Mouse (Mus musculus) hindbrain, postnatal 0 days (tissue): Measurements from ENCODE around the gene Fgfr2. TPM values are rescaled to one million over a fixed set of nuclear protein-coding genes. Genes with fewer than 3 reads are reported as not detected.

Experiments used
- ATAC-seq: fragments of 200-750 bp; cut with Nextera tagmentation; 2 replicates; pipeline ENCODE4 v1.8.0; 2017; ENCODE audit warnings: mild to moderate bottlenecking, moderate TSS enrichment, moderate library complexity
- DNase-seq: peaks from one replicate; pipeline ENCODE4 v3.0.0-alpha.2; 2015; ENCODE audit warnings: low spot score
- H3K27ac ChIP-seq: fragments of 300-500 bp; sonication (generic); 2 replicates; pipeline ENCODE4 v1.5.1; 2014; ENCODE audit warnings: mild to moderate bottlenecking
- H3K27me3 ChIP-seq: fragments of 300-500 bp; sonication (generic); 2 replicates; pipeline ENCODE4 v1.6.1; 2014; ENCODE audit warnings: low read length, mixed read lengths; ENCODE audit not compliant: insufficient read depth
- H3K36me3 ChIP-seq: fragments of 300-500 bp; sonication (generic); 2 replicates; pipeline ENCODE4 v1.6.1; 2014; ENCODE audit warnings: low read length, mixed read lengths; ENCODE audit not compliant: insufficient read depth
- H3K4me1 ChIP-seq: fragments of 300-500 bp; sonication (generic); 2 replicates; pipeline ENCODE4 v1.6.1; 2014; ENCODE audit warnings: antibody characterized with exemption, low read length, mixed read lengths; ENCODE audit not compliant: insufficient read depth
- H3K4me2 ChIP-seq: fragments of 300-500 bp; sonication (generic); 2 replicates; pipeline ENCODE4 v1.6.1; 2014; ENCODE audit warnings: low read depth, mild to moderate bottlenecking, low read length, moderate library complexity, mixed read lengths
- H3K4me3 ChIP-seq: fragments of 300-500 bp; sonication (generic); 2 replicates; pipeline ENCODE4 v1.5.1; 2014; ENCODE audit warnings: low read length
- H3K9ac ChIP-seq: fragments of 300-500 bp; sonication (generic); replicated peaks from 2 replicates; pipeline ENCODE4 v1.6.1; 2014; ENCODE audit warnings: mild to moderate bottlenecking, low read length, moderate library complexity, mixed read lengths
- H3K9me3 ChIP-seq: fragments of 300-500 bp; sonication (generic); 2 replicates; pipeline ENCODE4 v1.6.1; 2016; ENCODE audit warnings: low read length, mixed read lengths
- CTCF ChIP-seq: IDR thresholded peaks from 2 replicates; pipeline ENCODE4 v1.5.1; 2016; ENCODE audit warnings: antibody characterized with exemption, control low read depth, low read depth
- WGBS: fragments of 180-500 bp; shearing (Covaris S2); extraction: QIAGEN DNeasy Blood & Tissue Kit; methylation state at CpG from one replicate; pipeline ENCODE4 v1.1.7; 2014; 5-methylcytosine and 5-hydroxymethylcytosine counted together
- polyA plus RNA-seq: library from polyadenylated mRNA; unstranded; fragments of >200 nt; fragmentation: Nextera tagmentation; extraction: Ambion mirVana; gene quantifications from 2 replicates; pipeline ENCODE4 v1.2.1, GENCODE M21; 2015
- total RNA-seq: library from RNA; depleted of rRNA; stranded (reverse); fragments of >200 nt; gene quantifications from 2 replicates; pipeline ENCODE4 v1.2.3, GENCODE M21; 2014

The Fgfr2 gene
- total and polyA plus RNA-seq, 2 experiments from 2014 or later: 17.3 to 49.0 TPM

DNA sequence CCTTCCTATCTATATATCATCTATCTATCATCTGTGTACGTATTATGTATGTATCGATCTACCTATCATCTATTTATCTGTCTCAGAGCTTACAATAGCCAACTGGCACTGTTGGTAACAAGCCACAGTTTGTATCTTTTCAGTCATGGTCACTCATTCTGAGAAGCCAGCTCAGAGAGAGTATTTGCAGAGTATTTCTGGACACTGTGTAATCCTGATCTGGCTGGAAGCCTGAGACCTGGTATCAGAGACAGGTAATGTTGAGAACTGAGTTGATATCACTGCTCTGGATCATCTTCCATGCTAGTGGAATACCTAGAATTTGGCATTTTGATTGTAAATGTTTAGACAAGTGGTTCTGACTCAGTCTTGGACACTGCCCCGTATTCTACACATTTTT lies 2492.2 kb downstream of the Fgfr2 start:
- WGBS: 88% methylated on average over 3 of the region's 3 CpGs
- Histone ChIP-seq H3K36me3 (no peaks in the 10 kb centered on the region), H3K9me3 (no peaks in the 10 kb centered on the region), H3K9ac (no peak overlapping the region), H3K4me3 (no peak overlapping the region), H3K4me2 (no peak overlapping the region), H3K27ac (no peak overlapping the region), H3K27me3 (no peaks in the 10 kb centered on the region), H3K4me1 (no peaks in the 10 kb centered on the region)
- ATAC-seq (no peak), DNase-seq (no peak)
- TF ChIP-seq CTCF: no peak

DNA sequence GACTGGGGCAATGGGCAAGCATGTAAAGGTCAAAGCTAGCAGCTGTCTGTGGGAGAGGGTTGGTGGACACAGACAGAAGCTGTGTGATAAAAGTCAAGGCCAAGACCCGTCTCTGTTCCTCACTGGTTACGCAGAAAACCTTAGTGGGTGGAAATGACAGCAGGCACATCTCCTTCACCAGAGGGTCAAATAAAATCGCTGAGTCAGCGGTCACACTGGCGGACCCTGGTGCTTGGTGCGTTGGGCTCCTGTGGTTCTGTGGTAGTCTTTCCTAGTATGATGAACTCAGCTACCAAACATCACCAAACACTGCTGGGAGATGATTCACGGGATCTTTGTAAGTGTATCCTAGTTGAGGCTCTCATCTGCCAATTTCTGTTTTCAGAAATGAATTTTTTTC lies 2493.2 kb downstream of the Fgfr2 start:
- H3K4me3 ChIP-seq: no peak overlapping the region
- 93% methylated on average over 7 of the region's 7 CpGs for WGBS
- no peak overlapping the region for H3K9ac ChIP-seq
- DNase-seq (no peak), ATAC-seq (no peak)
- TF ChIP-seq CTCF: no peak
- no peaks in the 10 kb centered on the region for H3K4me1 ChIP-seq
- H3K9me3 ChIP-seq: no peaks in the 10 kb centered on the region
- no peak overlapping the region for H3K4me2 ChIP-seq
- H3K36me3 ChIP-seq: no peaks in the 10 kb centered on the region
- no peak overlapping the region for H3K27ac ChIP-seq
- H3K27me3 ChIP-seq: no peaks in the 10 kb centered on the region

DNA sequence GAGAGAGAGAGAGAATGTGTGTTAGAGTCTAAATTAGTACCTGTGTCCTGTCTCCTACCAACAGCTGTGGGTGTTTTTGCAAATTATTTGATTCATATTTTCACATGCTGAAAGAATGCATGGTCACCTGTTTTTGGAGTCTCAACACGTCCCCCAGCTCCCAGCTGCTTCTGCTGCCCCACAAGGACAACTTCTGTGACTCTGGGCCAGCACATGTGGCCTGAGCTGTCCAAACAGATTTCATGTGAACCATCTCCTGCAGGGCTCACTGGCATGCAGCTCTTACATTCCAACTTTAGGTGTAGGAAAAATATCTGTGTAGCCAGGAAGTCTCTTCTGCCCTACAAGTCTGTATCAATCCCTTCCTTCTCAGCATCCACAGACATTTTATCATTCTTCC lies 2494.5 kb downstream of the Fgfr2 start:
- Histone ChIP-seq H3K27me3 (no peaks in the 10 kb centered on the region), H3K9ac (no peak overlapping the region), H3K4me1 (no peaks in the 10 kb centered on the region), H3K9me3 (no peaks in the 10 kb centered on the region), H3K4me2 (no peak overlapping the region), H3K36me3 (no peaks in the 10 kb centered on the region), H3K27ac (no peak overlapping the region), H3K4me3 (no peak overlapping the region)
- ATAC-seq (no peak), DNase-seq (no peak)
- no peak for TF ChIP-seq CTCF
- WGBS: 69% methylated on average over 1 of the region's 1 CpGs

DNA sequence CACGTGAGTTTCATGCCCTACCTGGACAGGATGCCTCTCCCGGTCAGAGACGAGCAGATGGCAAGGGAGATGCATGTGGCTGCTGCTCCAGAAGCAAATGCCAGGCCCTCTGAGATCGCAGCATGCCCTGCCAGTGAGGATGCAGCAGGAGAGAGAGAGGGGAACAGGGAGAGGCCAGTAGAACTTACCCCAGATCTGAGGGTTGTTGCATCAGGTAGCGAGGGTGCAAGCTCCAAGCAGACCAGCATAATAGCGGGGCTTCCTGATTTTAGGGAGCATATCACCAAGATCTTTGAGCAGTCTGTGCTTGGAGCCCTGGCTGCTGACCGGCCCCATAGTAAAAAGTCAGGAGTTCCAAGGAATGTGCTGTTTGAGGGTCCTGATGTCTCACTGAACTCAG lies 2497.8 kb downstream of the Fgfr2 start:
- no peaks in the 10 kb centered on the region for H3K4me1 ChIP-seq
- H3K27ac ChIP-seq: no peak overlapping the region
- H3K27me3 ChIP-seq: no peaks in the 10 kb centered on the region
- no peaks in the 10 kb centered on the region for H3K36me3 ChIP-seq
- no peak overlapping the region for H3K9ac ChIP-seq
- H3K4me3 ChIP-seq: no peak overlapping the region
- no peak for TF ChIP-seq CTCF
- DNase-seq: no peak
- H3K9me3 ChIP-seq: no peaks in the 10 kb centered on the region
- WGBS: 85% methylated on average over 7 of the region's 7 CpGs
- no peak overlapping the region for H3K4me2 ChIP-seq
- no peak for ATAC-seq

DNA sequence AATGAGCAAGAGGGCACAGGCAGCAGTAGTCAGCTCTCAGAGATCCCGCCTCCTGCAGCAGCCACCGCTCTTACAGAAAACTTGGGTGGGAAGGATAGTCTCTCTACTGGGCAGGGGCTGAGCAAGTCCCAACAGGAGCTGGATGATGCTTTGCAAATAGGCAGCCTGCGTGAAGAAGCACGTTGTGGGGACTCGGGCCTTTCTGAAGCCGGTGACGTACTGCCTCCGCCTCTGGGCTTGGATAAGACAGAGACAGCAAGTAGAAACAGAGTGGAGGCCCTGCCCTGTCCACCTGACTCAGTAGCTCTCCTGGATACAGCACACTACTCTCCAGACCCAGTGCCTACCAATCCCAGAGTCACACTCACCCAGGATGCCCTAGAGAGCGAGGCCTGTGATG lies 2498.9 kb downstream of the Fgfr2 start:
- no peaks in the 10 kb centered on the region for H3K4me1 ChIP-seq
- 91% methylated on average over 9 of the region's 9 CpGs for WGBS
- no peak for TF ChIP-seq CTCF
- no peak overlapping the region for H3K27ac ChIP-seq
- no peaks in the 10 kb centered on the region for H3K9me3 ChIP-seq
- ATAC-seq (no peak), DNase-seq (no peak)
- no peaks in the 10 kb centered on the region for H3K27me3 ChIP-seq
- no peak overlapping the region for H3K4me2 ChIP-seq
- H3K36me3 ChIP-seq: no peaks in the 10 kb centered on the region
- H3K4me3 ChIP-seq: no peak overlapping the region
- no peak overlapping the region for H3K9ac ChIP-seq

DNA sequence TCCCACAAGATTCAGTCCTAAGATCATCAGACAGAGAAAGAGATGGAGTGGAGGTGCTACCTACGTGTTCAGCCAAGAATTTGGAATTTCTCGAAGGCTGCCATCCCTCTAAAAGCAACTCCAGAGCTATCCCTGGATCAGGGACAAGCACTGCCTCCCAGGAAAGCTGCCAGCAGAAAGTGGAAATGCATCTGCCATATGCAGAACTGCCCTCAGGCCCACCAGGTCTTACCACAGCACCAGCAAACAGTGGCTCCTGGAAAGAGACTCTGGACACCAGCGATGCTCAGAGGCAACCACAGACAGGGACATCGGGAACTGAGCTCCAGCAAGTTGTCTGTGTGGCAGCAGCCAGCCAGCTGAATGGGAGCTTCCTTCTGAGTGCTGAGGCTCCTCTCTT lies 2500.8 kb downstream of the Fgfr2 start:
- Histone ChIP-seq H3K9ac (no peak overlapping the region), H3K9me3 (no peaks in the 10 kb centered on the region), H3K4me1 (no peaks in the 10 kb centered on the region), H3K27me3 (no peaks in the 10 kb centered on the region), H3K27ac (no peak overlapping the region), H3K36me3 (no peaks in the 10 kb centered on the region), H3K4me2 (no peak overlapping the region), H3K4me3 (no peak overlapping the region)
- WGBS: 67% methylated on average over 4 of the region's 4 CpGs
- DNase-seq (no peak), ATAC-seq (no peak)
- no peak for TF ChIP-seq CTCF

DNA sequence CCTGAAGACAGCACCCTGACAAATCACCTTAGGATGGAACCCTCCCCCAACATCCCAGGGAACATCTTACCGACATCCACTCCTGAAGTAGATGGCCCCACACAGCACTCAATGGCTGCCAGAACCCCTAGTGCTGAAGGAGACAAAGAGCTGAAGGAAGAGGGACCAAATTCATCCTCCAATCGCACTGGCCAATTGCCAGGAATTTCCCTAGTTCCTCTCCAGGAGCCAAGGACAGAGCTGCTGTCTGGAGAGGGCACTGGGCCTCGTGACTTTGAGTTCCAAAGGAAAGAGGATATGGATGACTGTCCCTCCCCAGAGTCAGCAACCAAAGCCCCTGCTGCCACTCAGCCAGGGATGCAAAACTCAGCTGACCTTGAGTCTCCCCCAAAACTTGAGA lies 2501.2 kb downstream of the Fgfr2 start:
- H3K27ac ChIP-seq: no peak overlapping the region
- no peak for TF ChIP-seq CTCF
- no peaks in the 10 kb centered on the region for H3K4me1 ChIP-seq
- H3K27me3 ChIP-seq: no peaks in the 10 kb centered on the region
- DNase-seq (no peak), ATAC-seq (no peak)
- no peak overlapping the region for H3K4me3 ChIP-seq
- WGBS: 38% methylated on average over 3 of the region's 3 CpGs
- no peaks in the 10 kb centered on the region for H3K9me3 ChIP-seq
- H3K4me2 ChIP-seq: no peak overlapping the region
- no peak overlapping the region for H3K9ac ChIP-seq
- H3K36me3 ChIP-seq: no peaks in the 10 kb centered on the region

DNA sequence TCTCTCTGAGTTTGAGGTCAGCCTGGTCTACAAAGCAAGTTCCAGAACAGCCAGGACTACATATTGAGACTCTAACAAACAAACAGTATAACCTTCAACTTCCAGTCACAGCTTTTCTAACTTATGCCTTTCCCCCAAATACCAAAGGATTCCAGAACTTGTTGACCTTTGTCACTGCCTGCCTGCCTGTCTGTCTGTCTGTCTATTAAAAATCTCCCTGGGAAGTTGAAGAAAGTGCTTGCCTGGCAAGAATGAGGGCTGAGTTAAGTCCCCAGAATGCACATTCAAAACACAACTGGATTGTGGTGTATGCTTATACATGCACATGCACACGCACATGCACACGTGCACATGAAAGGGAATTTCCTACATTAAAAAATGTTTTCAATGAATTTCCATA lies 2502.1 kb downstream of the Fgfr2 start:
- 93% methylated on average over 2 of the region's 2 CpGs for WGBS
- Histone ChIP-seq H3K27ac (no peak overlapping the region), H3K9me3 (no peaks in the 10 kb centered on the region), H3K4me1 (no peaks in the 10 kb centered on the region), H3K4me3 (no peak overlapping the region), H3K9ac (no peak overlapping the region), H3K36me3 (no peaks in the 10 kb centered on the region), H3K4me2 (no peak overlapping the region), H3K27me3 (no peaks in the 10 kb centered on the region)
- DNase-seq (no peak), ATAC-seq (no peak)
- no peak for TF ChIP-seq CTCF
